Mouse (Mus musculus) cortical plate, adult 2 months (tissue): Measurements from ENCODE around the gene Tnxb.
"Not testable (repeated sequence)": the region's sequence is repeated elsewhere in the genome, so short reads cannot be mapped to it uniquely, and the experiment has no call there.

ENCODE experiments used
- CTCF ChIP-seq: fragments of 200-500 bp; IDR thresholded peaks from 2 replicates; pipeline ENCODE4 v1.5.1; 2011; ENCODE audit warnings: mild to moderate bottlenecking, control low read depth, low read length; ENCODE audit not compliant: insufficient read depth; ENCODE audit errors: extremely low read depth
- POLR2A ChIP-seq: fragments of 200-500 bp; IDR thresholded peaks from 2 replicates; pipeline ENCODE4 v1.6.1; 2011; ENCODE audit warnings: mild to moderate bottlenecking, low read length, control low read depth; ENCODE audit not compliant: insufficient read depth; ENCODE audit errors: extremely low read depth

GRCm38 (mm10) chr17:34729155-34729554 is 58.8 kb downstream of the Tnxb start:
- not testable (repeated sequence) for TF ChIP-seq CTCF, POLR2A
